Mouse (Mus musculus) ES-Bruce4 (cell line): ENCODE results near the gene Tnfrsf18.

ENCODE experiments used
- CTCF ChIP-seq: IDR thresholded peaks from one replicate; pipeline ENCODE4 v1.8.1; 2011; ENCODE audit warnings: low read depth, low read length
- POLR2A ChIP-seq: IDR thresholded peaks from one replicate; pipeline ENCODE4 v1.8.1; 2011; ENCODE audit warnings: low read length; ENCODE audit not compliant: insufficient read depth

- TF ChIP-seq POLR2A: peak; percentile 69
- no peak for TF ChIP-seq CTCF
Observed at GRCm38 (mm10) chr4:156031593-156032391, 5.8 kb downstream of the Tnfrsf18 start.
